Mouse (Mus musculus): ENCODE results near the gene Wnt16. TPM values are rescaled to one million over a fixed set of nuclear protein-coding genes. Genes with fewer than 3 reads are reported as not detected.
"Not testable (repeated sequence)": the region's sequence is repeated elsewhere in the genome, so short reads cannot be mapped to it uniquely, and the experiment has no call there.

Gene Wnt16
- not detected in 2 replicates for polyA plus RNA-seq (2012; ENCODE audit: insufficient read depth, insufficient read length, low replicate concordance, missing spikeins)

- WGBS: 5% methylated on average over 20 of the region's 20 CpGs
- H3K4me3 ChIP-seq (ENCODE audit: insufficient read depth, low read depth, low read length): peak within 1 kb of the TSS; percentile 31
- no peak for TF ChIP-seq POLR2A (IDR thresholded peaks at IDR 0.05; ENCODE audit: insufficient read depth, low read depth, low read length)
- no peak for TF ChIP-seq CTCF (IDR thresholded peaks at IDR 0.05; ENCODE audit: insufficient read depth, low read depth, low read length)
- peaks cover 20% of the 10 kb centered on the region for H3K4me1 ChIP-seq (ENCODE audit: control insufficient read depth, insufficient read depth, low read length)
- no peak within 1 kb of the TSS for H3K27ac ChIP-seq (ENCODE audit: insufficient read depth, low read depth, low read length)
These were observed at the start of gene Wnt16 for GRCm38 (mm10) chr6:22288004-22288736. TSS of gene Wnt16 (plus strand) at chr6:22288227.

GRCm38 (mm10) chr6:22243321-22243720 lies 44.7 kb upstream of the Wnt16 start:
- TF ChIP-seq POLR2A (IDR thresholded peaks at IDR 0.05; ENCODE audit: insufficient read depth, low read depth, low read length): no peak
- no peak for TF ChIP-seq CTCF (IDR thresholded peaks at IDR 0.05; ENCODE audit: insufficient read depth, low read depth, low read length)
- Histone ChIP-seq H3K27ac (ENCODE audit: insufficient read depth, low read depth, low read length) (no peak overlapping the region), H3K4me3 (ENCODE audit: insufficient read depth, low read depth, low read length) (no peak overlapping the region), H3K4me1 (ENCODE audit: control insufficient read depth, insufficient read depth, low read length) (no peaks in the 10 kb centered on the region)
- 83% methylated on average over 8 of the region's 8 CpGs for WGBS

- WGBS: 84% methylated on average over 2 of the region's 2 CpGs
- no peak overlapping the region for H3K27ac ChIP-seq (ENCODE audit: insufficient read depth, low read depth, low read length)
- no peaks in the 10 kb centered on the region for H3K4me1 ChIP-seq (ENCODE audit: control insufficient read depth, insufficient read depth, low read length)
- H3K4me3 ChIP-seq (ENCODE audit: insufficient read depth, low read depth, low read length): no peak overlapping the region
- no peak for TF ChIP-seq POLR2A (IDR thresholded peaks at IDR 0.05; ENCODE audit: insufficient read depth, low read depth, low read length)
- no peak for TF ChIP-seq CTCF (IDR thresholded peaks at IDR 0.05; ENCODE audit: insufficient read depth, low read depth, low read length)
These were observed 41.3 kb upstream of the Wnt16 start for GRCm38 (mm10) chr6:22246696-22247095.

- WGBS: 90% methylated on average over 4 of the region's 4 CpGs
- no peak overlapping the region for H3K4me3 ChIP-seq (ENCODE audit: insufficient read depth, low read depth, low read length)
- no peaks in the 10 kb centered on the region for H3K4me1 ChIP-seq (ENCODE audit: control insufficient read depth, insufficient read depth, low read length)
- TF ChIP-seq CTCF (IDR thresholded peaks at IDR 0.05; ENCODE audit: insufficient read depth, low read depth, low read length): no peak
- no peak for TF ChIP-seq POLR2A (IDR thresholded peaks at IDR 0.05; ENCODE audit: insufficient read depth, low read depth, low read length)
- H3K27ac ChIP-seq (ENCODE audit: insufficient read depth, low read depth, low read length): no peak overlapping the region
These were observed 29.2 kb upstream of the Wnt16 start for GRCm38 (mm10) chr6:22258784-22259183.

GRCm38 (mm10) chr6:22262519-22262918 lies 25.5 kb upstream of the Wnt16 start:
- Histone ChIP-seq H3K4me3 (ENCODE audit: insufficient read depth, low read depth, low read length) (no peak overlapping the region), H3K4me1 (ENCODE audit: control insufficient read depth, insufficient read depth, low read length) (no peaks in the 10 kb centered on the region), H3K27ac (ENCODE audit: insufficient read depth, low read depth, low read length) (no peak overlapping the region)
- TF ChIP-seq CTCF (IDR thresholded peaks at IDR 0.05; ENCODE audit: insufficient read depth, low read depth, low read length) (no peak), POLR2A (IDR thresholded peaks at IDR 0.05; ENCODE audit: insufficient read depth, low read depth, low read length) (no peak)
- 83% methylated on average over 4 of the region's 4 CpGs for WGBS

GRCm38 (mm10) chr6:22264094-22264493 lies 23.9 kb upstream of the Wnt16 start:
- WGBS: 88% methylated on average over 8 of the region's 8 CpGs
- H3K4me1 ChIP-seq (ENCODE audit: control insufficient read depth, insufficient read depth, low read length); H3K27ac ChIP-seq (ENCODE audit: insufficient read depth, low read depth, low read length); H3K4me3 ChIP-seq (ENCODE audit: insufficient read depth, low read depth, low read length): not testable (repeated sequence)

- 84% methylated on average over 4 of the region's 4 CpGs for WGBS
- no peak overlapping the region for H3K4me3 ChIP-seq (ENCODE audit: insufficient read depth, low read depth, low read length)
These were observed 22.0 kb upstream of the Wnt16 start for GRCm38 (mm10) chr6:22266018-22266417.

GRCm38 (mm10) chr6:22267807-22268667 lies 20.0 kb upstream of the Wnt16 start:
- Histone ChIP-seq H3K27ac (ENCODE audit: insufficient read depth, low read depth, low read length) (no peak overlapping the region), H3K4me1 (ENCODE audit: control insufficient read depth, insufficient read depth, low read length) (no peaks in the 10 kb centered on the region), H3K4me3 (ENCODE audit: insufficient read depth, low read depth, low read length) (no peak overlapping the region)
- 85% methylated on average over 5 of the region's 5 CpGs for WGBS
- TF ChIP-seq POLR2A (IDR thresholded peaks at IDR 0.05; ENCODE audit: insufficient read depth, low read depth, low read length) (no peak), CTCF (IDR thresholded peaks at IDR 0.05; ENCODE audit: insufficient read depth, low read depth, low read length) (no peak)

More at GRCm38 (mm10) chr6:22266018-22266417, 22.0 kb upstream of the Wnt16 start:
- TF ChIP-seq CTCF (IDR thresholded peaks at IDR 0.05; ENCODE audit: insufficient read depth, low read depth, low read length) (no peak), POLR2A (IDR thresholded peaks at IDR 0.05; ENCODE audit: insufficient read depth, low read depth, low read length) (no peak)
- Histone ChIP-seq H3K4me1 (ENCODE audit: control insufficient read depth, insufficient read depth, low read length) (no peaks in the 10 kb centered on the region), H3K27ac (ENCODE audit: insufficient read depth, low read depth, low read length) (no peak overlapping the region)

GRCm38 (mm10) chr6:22268677-22269076 lies 19.4 kb upstream of the Wnt16 start:
- Histone ChIP-seq H3K4me3 (ENCODE audit: insufficient read depth, low read depth, low read length) (no peak overlapping the region), H3K4me1 (ENCODE audit: control insufficient read depth, insufficient read depth, low read length) (no peaks in the 10 kb centered on the region), H3K27ac (ENCODE audit: insufficient read depth, low read depth, low read length) (no peak overlapping the region)
- TF ChIP-seq POLR2A (IDR thresholded peaks at IDR 0.05; ENCODE audit: insufficient read depth, low read depth, low read length): no peak
- no peak for TF ChIP-seq CTCF (IDR thresholded peaks at IDR 0.05; ENCODE audit: insufficient read depth, low read depth, low read length)
